Mouse (Mus musculus) myocyte (in vitro differentiated cells): Measurements from ENCODE around the gene Ercc5.
A peak's percentile ranks its signal among the peaks of the same experiment; 100 is the strongest.

ENCODE experiments used
- E2F4 ChIP-seq: IDR thresholded peaks from one replicate; pipeline ENCODE4 v1.6.1; 2011; ENCODE audit warnings: mild to moderate bottlenecking, control low read depth, moderate library complexity; ENCODE audit not compliant: insufficient read depth
- MYOD1 ChIP-seq, 3 experiments: IDR thresholded peaks; one replicate each; pipeline ENCODE4 v1.6.1; 2011; ENCODE audit warnings: control low read depth in 2 of 3, low read depth in 2 of 3, mild to moderate bottlenecking in 2 of 3, moderate library complexity in 1 of 3; ENCODE audit not compliant: insufficient read length in 2 of 3, control insufficient read depth in 1 of 3
- MYOG ChIP-seq, 3 experiments: IDR thresholded peaks; one replicate each; pipeline ENCODE4 v1.6.1; 2011; ENCODE audit warnings: control low read depth in 2 of 3, low read depth in 2 of 3, mild to moderate bottlenecking in 2 of 3; ENCODE audit not compliant: insufficient read length in 2 of 3, control insufficient read depth in 1 of 3, insufficient read depth in 1 of 3
- POLR2A ChIP-seq: IDR thresholded peaks from one replicate; pipeline ENCODE4 v1.6.1; 2011; ENCODE audit warnings: low read depth, mild to moderate bottlenecking, control low read depth, moderate library complexity; ENCODE audit not compliant: insufficient read length
- REST ChIP-seq: IDR thresholded peaks from one replicate; pipeline ENCODE4 v1.6.1; 2011; ENCODE audit warnings: mild to moderate bottlenecking, control low read depth, moderate library complexity; ENCODE audit not compliant: insufficient read depth, insufficient read length
- TCF12 ChIP-seq: IDR thresholded peaks from one replicate; pipeline ENCODE4 v1.6.1; 2011; ENCODE audit warnings: mild to moderate bottlenecking, control low read depth; ENCODE audit not compliant: poor library complexity, insufficient read depth, severe bottlenecking
- TCF3 ChIP-seq: IDR thresholded peaks from one replicate; pipeline ENCODE4 v1.6.1; 2011; ENCODE audit warnings: low read depth, control low read depth; ENCODE audit not compliant: insufficient read length

GRCm38 (mm10) chr1:44119201-44120073 lies 28.1 kb upstream of the Ercc5 start:
- TF ChIP-seq POLR2A (peak; percentile 79), E2F4 (no peak), MYOD1 (IDR thresholded peaks at IDR 0.05; ENCODE audit: control insufficient read depth in 1 of 3, insufficient read length in 2 of 3, low read depth in 2 of 3) (no peak), MYOG (IDR thresholded peaks at IDR 0.05; ENCODE audit: control insufficient read depth in 1 of 3, insufficient read depth in 1 of 3, insufficient read length in 2 of 3, low read depth in 2 of 3) (peak in 1 of 3 experiments; percentile 1), TCF12 (no peak), REST (peak; percentile 27), TCF3 (no peak)
